Mouse (Mus musculus): Measurements from ENCODE around the gene Traf7. TPM values are rescaled to one million over a fixed set of nuclear protein-coding genes. Genes with fewer than 3 reads are reported as not detected.

Traf7 gene
- total RNA-seq, 1 experiment, result 149 TPM

DNA sequence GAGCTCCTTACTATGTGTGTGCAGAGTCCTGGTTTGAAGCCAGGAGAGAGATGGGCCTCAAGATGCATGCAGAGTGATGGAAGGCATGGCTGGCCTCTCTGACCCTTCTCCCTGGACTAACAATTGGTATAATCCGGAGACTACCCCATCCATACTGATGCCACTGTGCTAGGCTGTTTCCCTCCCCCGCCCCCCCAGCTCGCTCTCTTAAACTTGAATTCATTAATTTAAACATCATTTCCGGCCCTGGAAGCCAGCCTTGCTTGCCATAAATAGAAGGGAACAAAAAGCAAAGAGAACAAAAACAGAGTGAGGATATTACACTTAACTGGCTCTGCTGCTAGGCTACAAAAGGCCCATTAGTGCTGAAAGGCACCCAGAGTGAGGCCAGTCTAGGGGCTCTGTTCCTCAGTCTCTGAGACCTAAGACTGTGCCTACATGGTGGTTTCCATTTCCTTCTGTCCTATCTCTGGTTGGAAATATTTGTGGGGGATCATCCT is 30.9 kb upstream of the Traf7 start:
- Histone ChIP-seq H3K9ac (ENCODE audit: insufficient read depth, low read depth, low read length, poor library complexity, severe bottlenecking) (no peak overlapping the region), H3K36me3 (ENCODE audit: control insufficient read depth, insufficient read depth, low read length, poor library complexity, severe bottlenecking) (no peaks in the 10 kb centered on the region), H3K4me1 (ENCODE audit: control insufficient read depth in 2 of 2, insufficient read depth in 2 of 2, low read length in 2 of 2, poor library complexity in 1 of 2) (peaks cover 2% of the 10 kb centered on the region in 2 experiments; a peak in 1 of 4 replicates), H3K9me3 (ENCODE audit: control insufficient read depth, insufficient read depth, low read depth, low read length) (no peaks in the 10 kb centered on the region), H3K4me3 (ENCODE audit: insufficient read depth in 1 of 2, low read depth in 1 of 2, low read length in 2 of 2, poor library complexity in 1 of 2, severe bottlenecking in 1 of 2) (no peak overlapping the region), H3K27ac (ENCODE audit: insufficient read depth, low read depth, low read length, poor library complexity, severe bottlenecking) (no peak overlapping the region)
- DNase-seq (ENCODE audit: low read depth, low spot score), result no peak
- in situ Hi-C loops (cut with MboI; ENCODE audit: low sequenced_read_pairs in 2 of 2, unreplicated experiment in 2 of 2), result no loop called here
- TF ChIP-seq ZNF384 (IDR thresholded peaks at IDR 0.05; ENCODE audit: low read depth, low read length) (no peak), CHD2 (IDR thresholded peaks at IDR 0.05; ENCODE audit: low read depth, low read length) (no peak), HCFC1 (IDR thresholded peaks at IDR 0.05; ENCODE audit: borderline replicate concordance, insufficient read depth, low read length) (no peak), MAFK (IDR thresholded peaks at IDR 0.05; ENCODE audit: insufficient read depth, low read depth, low read length) (no peak), ZC3H11A (IDR thresholded peaks at IDR 0.05; ENCODE audit: borderline replicate concordance, low read depth, low read length) (no peak)

DNA sequence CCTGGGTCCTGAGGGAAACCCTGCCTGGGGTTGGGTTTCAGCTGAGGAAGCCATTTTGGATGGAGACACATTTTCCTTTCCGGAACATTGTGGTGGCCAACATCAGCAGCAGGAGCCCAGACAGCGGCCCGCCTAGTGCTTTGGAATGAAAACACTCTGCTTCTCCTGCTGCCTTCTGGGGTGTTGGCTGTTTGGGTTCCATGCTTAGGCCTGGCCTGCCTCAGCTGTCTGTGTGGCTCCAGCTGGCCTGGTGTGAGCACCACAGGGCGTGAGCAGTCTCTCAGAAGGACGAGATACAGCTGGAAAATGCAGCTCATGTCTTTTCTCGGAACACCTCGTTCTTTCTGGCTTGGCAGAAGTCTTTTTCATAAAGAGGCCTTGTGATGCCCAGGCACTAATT is 29.4 kb upstream of the Traf7 start:
- TF ChIP-seq ZNF384 (IDR thresholded peaks at IDR 0.05; ENCODE audit: low read depth, low read length) (no peak), HCFC1 (IDR thresholded peaks at IDR 0.05; ENCODE audit: borderline replicate concordance, insufficient read depth, low read length) (no peak), MAFK (IDR thresholded peaks at IDR 0.05; ENCODE audit: insufficient read depth, low read depth, low read length) (no peak), CHD2 (IDR thresholded peaks at IDR 0.05; ENCODE audit: low read depth, low read length) (no peak), ZC3H11A (IDR thresholded peaks at IDR 0.05; ENCODE audit: borderline replicate concordance, low read depth, low read length) (no peak)
- Histone ChIP-seq H3K9ac (ENCODE audit: insufficient read depth, low read depth, low read length, poor library complexity, severe bottlenecking) (peak overlapping the region; percentile 38; the same call in 1 of the 2 replicates), H3K9me3 (ENCODE audit: control insufficient read depth, insufficient read depth, low read depth, low read length) (no peaks in the 10 kb centered on the region), H3K36me3 (ENCODE audit: control insufficient read depth, insufficient read depth, low read length, poor library complexity, severe bottlenecking) (no peaks in the 10 kb centered on the region; the same call in 1 of the 2 replicates), H3K4me1 (ENCODE audit: control insufficient read depth in 2 of 2, insufficient read depth in 2 of 2, low read length in 2 of 2, poor library complexity in 1 of 2) (peaks cover 2% of the 10 kb centered on the region in 2 experiments; a peak in 1 of 4 replicates), H3K27ac (ENCODE audit: insufficient read depth, low read depth, low read length, poor library complexity, severe bottlenecking) (no peak overlapping the region), H3K4me3 (ENCODE audit: insufficient read depth in 1 of 2, low read depth in 1 of 2, low read length in 2 of 2, poor library complexity in 1 of 2, severe bottlenecking in 1 of 2) (no peak overlapping the region)
- DNase-seq (ENCODE audit: low read depth, low spot score), result no peak
- in situ Hi-C loops (cut with MboI; ENCODE audit: low sequenced_read_pairs in 2 of 2, unreplicated experiment in 2 of 2), result no loop called here

DNA sequence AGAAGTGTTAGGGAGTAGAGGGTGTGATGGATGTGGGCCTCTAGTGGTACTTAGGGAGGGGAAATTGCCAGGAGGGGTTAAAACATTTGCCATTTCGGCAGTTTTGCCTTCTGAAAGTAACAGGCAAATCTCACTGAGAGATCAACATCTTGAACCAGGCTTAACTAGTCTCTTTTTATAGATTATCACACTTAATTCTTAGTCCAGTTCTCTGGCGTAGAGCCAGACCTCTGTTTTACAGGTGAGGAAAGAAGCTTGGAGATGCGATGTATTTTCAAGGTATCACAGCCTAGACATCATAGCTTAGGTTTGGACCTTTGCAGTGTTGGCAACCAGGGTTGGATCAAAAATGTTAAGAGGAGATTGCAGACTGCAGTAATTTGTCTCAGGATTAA is 23.3 kb upstream of the Traf7 start:
- H3K36me3 ChIP-seq (ENCODE audit: control insufficient read depth, insufficient read depth, low read length, poor library complexity, severe bottlenecking), result no peaks in the 10 kb centered on the region; the same call in 1 of the 2 replicates
- DNase-seq (ENCODE audit: low read depth, low spot score), result no peak
- H3K27ac ChIP-seq (ENCODE audit: insufficient read depth, low read depth, low read length, poor library complexity, severe bottlenecking), result no peak overlapping the region
- TF ChIP-seq HCFC1 (IDR thresholded peaks at IDR 0.05; ENCODE audit: borderline replicate concordance, insufficient read depth, low read length) (no peak), MAFK (IDR thresholded peaks at IDR 0.05; ENCODE audit: insufficient read depth, low read depth, low read length) (no peak), ZNF384 (IDR thresholded peaks at IDR 0.05; ENCODE audit: low read depth, low read length) (no peak), CHD2 (IDR thresholded peaks at IDR 0.05; ENCODE audit: low read depth, low read length) (no peak), ZC3H11A (IDR thresholded peaks at IDR 0.05; ENCODE audit: borderline replicate concordance, low read depth, low read length) (no peak)
- H3K4me1 ChIP-seq (ENCODE audit: control insufficient read depth in 2 of 2, insufficient read depth in 2 of 2, low read length in 2 of 2, poor library complexity in 1 of 2), result no peaks in the 10 kb centered on the region
- H3K4me3 ChIP-seq (ENCODE audit: insufficient read depth in 1 of 2, low read depth in 1 of 2, low read length in 2 of 2, poor library complexity in 1 of 2, severe bottlenecking in 1 of 2), result peak overlapping the region; percentile 73 to 76; a peak in 3 of 4 replicates
- in situ Hi-C loops (cut with MboI; ENCODE audit: low sequenced_read_pairs in 2 of 2, unreplicated experiment in 2 of 2), result no loop called here
- no peaks in the 10 kb centered on the region for H3K9me3 ChIP-seq (ENCODE audit: control insufficient read depth, insufficient read depth, low read depth, low read length)
- H3K9ac ChIP-seq (ENCODE audit: insufficient read depth, low read depth, low read length, poor library complexity, severe bottlenecking), result peak overlapping the region; percentile 79; the same call in 1 of the 2 replicates

DNA sequence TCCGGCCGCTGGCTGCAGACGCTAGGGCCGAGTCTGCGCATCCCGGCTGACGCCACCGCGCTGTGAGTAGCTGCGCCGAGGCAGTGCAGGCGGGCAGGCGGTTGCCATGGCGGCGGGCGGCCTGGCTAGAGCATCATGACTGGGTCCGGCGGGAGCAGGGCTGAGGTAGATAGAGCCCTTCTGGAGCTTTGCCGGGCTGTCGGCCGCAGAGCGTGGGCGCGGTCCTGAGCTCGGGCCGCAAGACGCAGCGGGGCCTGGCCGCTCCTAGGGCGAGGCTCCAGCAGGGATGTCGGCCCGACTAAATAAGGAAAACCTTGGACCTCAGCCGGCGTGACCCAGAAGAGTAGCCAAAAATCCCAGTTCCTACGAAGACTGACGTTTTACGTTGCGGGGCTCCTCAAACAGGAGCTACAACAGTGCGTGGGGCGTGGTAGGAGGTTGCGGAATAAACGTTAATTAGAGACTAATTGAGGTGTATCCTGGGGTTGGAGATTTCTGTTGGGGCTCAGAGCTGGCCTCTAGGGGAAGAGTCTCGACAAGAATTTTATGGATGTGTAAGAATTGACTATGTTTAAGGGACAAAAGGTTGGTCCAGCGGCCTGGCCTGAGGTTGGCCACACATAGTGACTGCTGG is 22.8 kb upstream of the Traf7 start:
- H3K4me3 ChIP-seq (ENCODE audit: insufficient read depth in 1 of 2, low read depth in 1 of 2, low read length in 2 of 2, poor library complexity in 1 of 2, severe bottlenecking in 1 of 2), result peak overlapping the region; percentile 73 to 76
- TF ChIP-seq MAFK (IDR thresholded peaks at IDR 0.05; ENCODE audit: insufficient read depth, low read depth, low read length), result no peak
- TF ChIP-seq HCFC1 (IDR thresholded peaks at IDR 0.05; ENCODE audit: borderline replicate concordance, insufficient read depth, low read length), result no peak
- TF ChIP-seq ZNF384 (IDR thresholded peaks at IDR 0.05; ENCODE audit: low read depth, low read length), result no peak
- H3K9ac ChIP-seq (ENCODE audit: insufficient read depth, low read depth, low read length, poor library complexity, severe bottlenecking), result peak overlapping the region; percentile 79
- no peaks in the 10 kb centered on the region; the same call in 1 of the 2 replicates for H3K36me3 ChIP-seq (ENCODE audit: control insufficient read depth, insufficient read depth, low read length, poor library complexity, severe bottlenecking)
- DNase-seq (ENCODE audit: low read depth, low spot score), result no peak
- in situ Hi-C loops (cut with MboI; ENCODE audit: low sequenced_read_pairs in 2 of 2, unreplicated experiment in 2 of 2), result no loop called here
- peak overlapping the region; percentile 35; the same call in 1 of the 2 replicates for H3K27ac ChIP-seq (ENCODE audit: insufficient read depth, low read depth, low read length, poor library complexity, severe bottlenecking)
- no peaks in the 10 kb centered on the region for H3K4me1 ChIP-seq (ENCODE audit: control insufficient read depth in 2 of 2, insufficient read depth in 2 of 2, low read length in 2 of 2, poor library complexity in 1 of 2)
- no peaks in the 10 kb centered on the region for H3K9me3 ChIP-seq (ENCODE audit: control insufficient read depth, insufficient read depth, low read depth, low read length)
